Mouse (Mus musculus): ENCODE results near the gene St6galnac4. TPM values are rescaled to one million over a fixed set of nuclear protein-coding genes. Genes with fewer than 3 reads are reported as not detected.

St6galnac4 gene
- polyA plus RNA-seq, 1 experiment from 2014 or later, result 26.0 TPM

GRCm38 (mm10) chr2:32589213-32589795 is 2.4 kb downstream of the St6galnac4 start:
- no peak overlapping the region for H3K4me3 ChIP-seq (ENCODE audit: low read depth, low read length)
- ATAC-seq (replicated peaks; ENCODE audit: low FRiP score) (no peak), DNase-seq (ENCODE audit: low spot score) (no peak)
- H3K4me2 ChIP-seq, result peak overlapping the region; percentile 32
- 0 out of 2 replicates have a peak overlapping the region, but pooled peaks have one; percentile 6 for H3K9ac ChIP-seq (ENCODE audit: low read depth, low read length)
- H3K4me1 ChIP-seq (replicated peaks; ENCODE audit: control insufficient read depth, insufficient read depth, low read length), result peaks cover 13% of the 10 kb centered on the region
- 79% methylated on average over 11 of the region's 11 CpGs for WGBS
- no peaks in the 10 kb centered on the region for H3K9me3 ChIP-seq (ENCODE audit: control insufficient read depth, low read length)
- peaks cover 9% of the 10 kb centered on the region for H3K36me3 ChIP-seq (ENCODE audit: control insufficient read depth, insufficient read depth, low read length)
- H3K27me3 ChIP-seq (replicated peaks; ENCODE audit: control insufficient read depth, insufficient read depth, low read length), result no peaks in the 10 kb centered on the region
- no peak overlapping the region for H3K27ac ChIP-seq (ENCODE audit: low read depth, low read length)

DNA sequence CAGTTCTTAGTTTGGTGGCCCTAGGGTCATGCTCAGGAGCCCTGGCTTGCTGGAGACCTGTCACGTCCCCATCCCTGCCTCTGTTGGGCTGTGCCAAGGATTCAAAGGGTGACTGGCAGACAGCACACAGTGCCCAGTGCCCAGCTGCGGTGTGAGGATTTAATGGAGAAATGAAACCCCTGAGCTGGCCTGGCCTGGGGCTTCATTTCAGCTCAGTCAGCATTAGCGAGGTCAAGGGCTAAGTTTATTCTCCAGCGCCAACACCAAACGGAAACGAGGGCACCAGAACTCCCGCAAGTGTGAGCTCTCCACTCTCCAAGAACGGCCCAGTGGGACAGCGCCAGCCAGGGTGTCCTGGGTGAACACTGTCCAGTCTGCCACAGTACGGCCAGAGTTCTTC is 3.3 kb downstream of the St6galnac4 start:
- no peak overlapping the region for H3K9ac ChIP-seq (ENCODE audit: low read depth, low read length)
- H3K4me1 ChIP-seq (replicated peaks; ENCODE audit: control insufficient read depth, insufficient read depth, low read length), result peaks cover 13% of the 10 kb centered on the region
- H3K27ac ChIP-seq (ENCODE audit: low read depth, low read length), result no peak overlapping the region
- no peaks in the 10 kb centered on the region for H3K9me3 ChIP-seq (ENCODE audit: control insufficient read depth, low read length)
- 79% methylated on average over 10 of the region's 10 CpGs for WGBS
- no peaks in the 10 kb centered on the region for H3K27me3 ChIP-seq (replicated peaks; ENCODE audit: control insufficient read depth, insufficient read depth, low read length)
- ATAC-seq (replicated peaks; ENCODE audit: low FRiP score) (no peak), DNase-seq (ENCODE audit: low spot score) (no peak)
- no peak overlapping the region for H3K4me2 ChIP-seq
- H3K36me3 ChIP-seq (ENCODE audit: control insufficient read depth, insufficient read depth, low read length), result peaks cover 13% of the 10 kb centered on the region
- H3K4me3 ChIP-seq (ENCODE audit: low read depth, low read length), result no peak overlapping the region

- no peak overlapping the region for H3K4me3 ChIP-seq (ENCODE audit: low read depth, low read length)
- 84% methylated on average over 6 of the region's 6 CpGs for WGBS
- no peak for ATAC-seq (replicated peaks; ENCODE audit: low FRiP score)
Observed at GRCm38 (mm10) chr2:32591249-32591648, 4.4 kb downstream of the St6galnac4 start.

DNA sequence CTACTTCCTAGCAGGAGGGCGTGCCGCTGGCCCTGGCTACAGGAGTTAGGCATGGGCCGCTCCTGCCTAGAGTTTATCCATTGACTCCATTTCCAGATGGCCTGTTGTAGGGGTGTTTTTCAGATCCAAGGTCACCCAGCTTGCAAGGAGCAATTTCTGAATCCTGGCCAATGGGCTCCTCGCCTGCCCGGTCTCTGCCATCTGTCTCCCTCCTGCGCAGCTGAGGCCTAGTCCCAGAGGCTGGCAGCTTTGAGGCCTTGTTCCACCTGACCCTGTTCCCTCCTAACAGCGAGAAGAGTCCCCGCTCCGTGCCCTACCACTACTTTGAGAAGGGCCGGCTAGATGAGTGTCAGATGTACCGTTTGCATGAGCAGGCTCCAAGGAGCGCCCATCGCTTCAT is 9.8 kb downstream of the St6galnac4 start:
- Histone ChIP-seq H3K9me3 (ENCODE audit: control insufficient read depth, low read length) (no peaks in the 10 kb centered on the region), H3K4me1 (replicated peaks; ENCODE audit: control insufficient read depth, insufficient read depth, low read length) (peaks cover 6% of the 10 kb centered on the region), H3K4me2 (no peak overlapping the region), H3K4me3 (ENCODE audit: low read depth, low read length) (no peak overlapping the region), H3K36me3 (ENCODE audit: control insufficient read depth, insufficient read depth, low read length) (peaks cover 19% of the 10 kb centered on the region), H3K27me3 (replicated peaks; ENCODE audit: control insufficient read depth, insufficient read depth, low read length) (no peaks in the 10 kb centered on the region), H3K9ac (ENCODE audit: low read depth, low read length) (no peak overlapping the region), H3K27ac (ENCODE audit: low read depth, low read length) (no peak overlapping the region)
- 93% methylated on average over 13 of the region's 13 CpGs for WGBS
- no peak for DNase-seq (ENCODE audit: low spot score)
- no peak for ATAC-seq (replicated peaks; ENCODE audit: low FRiP score)

More at GRCm38 (mm10) chr2:32591249-32591648, 4.4 kb downstream of the St6galnac4 start:
- H3K9ac ChIP-seq (ENCODE audit: low read depth, low read length), result no peak overlapping the region
- H3K36me3 ChIP-seq (ENCODE audit: control insufficient read depth, insufficient read depth, low read length), result peaks cover 21% of the 10 kb centered on the region
- H3K27me3 ChIP-seq (replicated peaks; ENCODE audit: control insufficient read depth, insufficient read depth, low read length), result no peaks in the 10 kb centered on the region
- no peak overlapping the region for H3K27ac ChIP-seq (ENCODE audit: low read depth, low read length)
- no peaks in the 10 kb centered on the region for H3K9me3 ChIP-seq (ENCODE audit: control insufficient read depth, low read length)
- H3K4me2 ChIP-seq, result no peak overlapping the region
- DNase-seq (ENCODE audit: low spot score), result no peak
- peaks cover 12% of the 10 kb centered on the region for H3K4me1 ChIP-seq (replicated peaks; ENCODE audit: control insufficient read depth, insufficient read depth, low read length)

DNA sequence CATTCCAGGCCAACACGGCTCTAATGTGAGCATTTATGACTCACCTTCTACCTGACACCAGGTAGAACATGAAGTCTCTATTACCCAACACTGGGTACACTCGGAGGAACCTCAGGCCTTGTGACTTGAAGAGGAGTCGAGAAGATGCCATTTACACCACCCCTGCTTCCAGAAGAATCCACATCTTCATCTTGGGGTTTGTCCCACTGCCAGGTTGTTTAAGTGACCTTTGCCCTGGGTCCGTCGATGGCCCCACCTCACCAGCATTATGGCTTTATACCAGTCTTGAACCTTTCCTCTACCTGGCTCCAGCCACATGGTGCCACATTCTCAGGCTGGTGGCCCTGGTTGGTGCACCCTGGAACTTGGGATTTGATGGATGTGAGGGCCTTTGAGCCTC is 10.4 kb downstream of the St6galnac4 start:
- Histone ChIP-seq H3K9ac (ENCODE audit: low read depth, low read length) (no peak overlapping the region), H3K4me1 (replicated peaks; ENCODE audit: control insufficient read depth, insufficient read depth, low read length) (peaks cover 11% of the 10 kb centered on the region), H3K27me3 (replicated peaks; ENCODE audit: control insufficient read depth, insufficient read depth, low read length) (no peaks in the 10 kb centered on the region), H3K36me3 (ENCODE audit: control insufficient read depth, insufficient read depth, low read length) (peaks cover 19% of the 10 kb centered on the region), H3K4me3 (ENCODE audit: low read depth, low read length) (no peak overlapping the region), H3K27ac (ENCODE audit: low read depth, low read length) (no peak overlapping the region), H3K4me2 (no peak overlapping the region), H3K9me3 (ENCODE audit: control insufficient read depth, low read length) (no peaks in the 10 kb centered on the region)
- no peak for ATAC-seq (replicated peaks; ENCODE audit: low FRiP score)
- WGBS, result 77% methylated on average over 5 of the region's 5 CpGs
- no peak for DNase-seq (ENCODE audit: low spot score)

DNA sequence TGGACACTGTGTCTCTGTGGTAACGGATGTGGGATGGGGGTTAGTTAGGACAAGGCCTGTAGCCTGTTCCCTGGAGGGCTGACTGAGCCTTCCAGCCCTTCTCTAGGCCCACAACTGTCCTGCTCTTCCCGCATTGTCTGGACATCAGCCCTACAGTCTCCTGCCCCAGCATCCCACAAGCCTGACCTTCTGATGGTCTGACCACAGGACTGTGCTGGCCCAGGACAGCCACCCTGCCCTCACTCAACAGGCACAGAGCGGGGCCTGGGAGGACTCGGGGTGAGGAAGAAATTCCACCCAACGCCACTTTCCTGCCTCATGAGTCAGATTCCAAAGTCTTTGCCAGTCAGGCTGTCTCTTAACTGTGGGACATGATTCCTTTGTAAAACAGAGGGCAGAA is 10.8 kb downstream of the St6galnac4 start:
- DNase-seq (ENCODE audit: low spot score), result no peak
- ATAC-seq (replicated peaks; ENCODE audit: low FRiP score), result no peak
- WGBS, result 87% methylated on average over 5 of the region's 5 CpGs
- H3K4me3 ChIP-seq (ENCODE audit: low read depth, low read length), result no peak overlapping the region
- H3K9ac ChIP-seq (ENCODE audit: low read depth, low read length), result no peak overlapping the region
- no peaks in the 10 kb centered on the region for H3K9me3 ChIP-seq (ENCODE audit: control insufficient read depth, low read length)
- no peak overlapping the region for H3K27ac ChIP-seq (ENCODE audit: low read depth, low read length)
- H3K36me3 ChIP-seq (ENCODE audit: control insufficient read depth, insufficient read depth, low read length), result peaks cover 19% of the 10 kb centered on the region
- H3K27me3 ChIP-seq (replicated peaks; ENCODE audit: control insufficient read depth, insufficient read depth, low read length), result no peaks in the 10 kb centered on the region
- H3K4me2 ChIP-seq, result no peak overlapping the region
- H3K4me1 ChIP-seq (replicated peaks; ENCODE audit: control insufficient read depth, insufficient read depth, low read length), result peaks cover 16% of the 10 kb centered on the region

GRCm38 (mm10) chr2:32598506-32598905 is 11.6 kb downstream of the St6galnac4 start:
- ATAC-seq (replicated peaks; ENCODE audit: low FRiP score) (no peak), DNase-seq (ENCODE audit: low spot score) (no peak)
- Histone ChIP-seq H3K27ac (ENCODE audit: low read depth, low read length) (no peak overlapping the region), H3K36me3 (ENCODE audit: control insufficient read depth, insufficient read depth, low read length) (peaks cover 17% of the 10 kb centered on the region), H3K4me3 (ENCODE audit: low read depth, low read length) (no peak overlapping the region), H3K9ac (ENCODE audit: low read depth, low read length) (no peak overlapping the region), H3K27me3 (replicated peaks; ENCODE audit: control insufficient read depth, insufficient read depth, low read length) (no peaks in the 10 kb centered on the region), H3K4me1 (replicated peaks; ENCODE audit: control insufficient read depth, insufficient read depth, low read length) (peaks cover 16% of the 10 kb centered on the region), H3K4me2 (no peak overlapping the region), H3K9me3 (ENCODE audit: control insufficient read depth, low read length) (no peaks in the 10 kb centered on the region)
- WGBS, result 85% methylated on average over 8 of the region's 8 CpGs

DNA sequence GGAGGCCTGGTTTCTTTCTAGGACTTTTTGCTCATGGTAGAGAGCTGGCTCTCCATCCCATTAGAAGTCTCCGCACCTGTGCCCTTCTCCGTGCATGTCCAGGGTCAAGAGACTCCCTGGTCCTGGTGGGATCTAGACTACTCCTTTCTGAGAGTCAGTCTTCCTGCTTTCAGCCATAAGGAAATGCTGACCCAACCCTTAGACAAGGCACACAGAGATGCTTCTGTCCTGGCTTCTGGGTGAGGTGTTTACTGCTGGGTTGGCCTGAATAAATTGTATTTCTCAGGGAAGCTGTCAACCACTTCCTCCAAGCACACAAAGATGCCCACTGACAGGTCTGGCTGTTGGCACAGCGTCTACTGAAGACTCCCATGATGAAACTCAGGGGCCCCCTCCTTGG is 12.5 kb downstream of the St6galnac4 start, which contains the start of gene St6galnac6:
TSS of gene St6galnac6 (plus strand) at position 301 of the 400 bp plus-strand sequence.
- Histone ChIP-seq H3K4me1 (replicated peaks; ENCODE audit: control insufficient read depth, insufficient read depth, low read length) (peaks cover 18% of the 10 kb centered on the region), H3K27ac (ENCODE audit: low read depth, low read length) (no peak within 1 kb of the TSS), H3K36me3 (ENCODE audit: control insufficient read depth, insufficient read depth, low read length) (peaks cover 11% of the 10 kb centered on the region), H3K4me2 (no peak within 1 kb of the TSS), H3K4me3 (ENCODE audit: low read depth, low read length) (no peak within 1 kb of the TSS), H3K9ac (ENCODE audit: low read depth, low read length) (no peak within 1 kb of the TSS), H3K9me3 (ENCODE audit: control insufficient read depth, low read length) (no peaks in the 10 kb centered on the region), H3K27me3 (replicated peaks; ENCODE audit: control insufficient read depth, insufficient read depth, low read length) (no peaks in the 10 kb centered on the region)
- no peak for ATAC-seq (replicated peaks; ENCODE audit: low FRiP score)
- 78% methylated on average over 3 of the region's 3 CpGs for WGBS
- DNase-seq (ENCODE audit: low spot score), result no peak

DNA sequence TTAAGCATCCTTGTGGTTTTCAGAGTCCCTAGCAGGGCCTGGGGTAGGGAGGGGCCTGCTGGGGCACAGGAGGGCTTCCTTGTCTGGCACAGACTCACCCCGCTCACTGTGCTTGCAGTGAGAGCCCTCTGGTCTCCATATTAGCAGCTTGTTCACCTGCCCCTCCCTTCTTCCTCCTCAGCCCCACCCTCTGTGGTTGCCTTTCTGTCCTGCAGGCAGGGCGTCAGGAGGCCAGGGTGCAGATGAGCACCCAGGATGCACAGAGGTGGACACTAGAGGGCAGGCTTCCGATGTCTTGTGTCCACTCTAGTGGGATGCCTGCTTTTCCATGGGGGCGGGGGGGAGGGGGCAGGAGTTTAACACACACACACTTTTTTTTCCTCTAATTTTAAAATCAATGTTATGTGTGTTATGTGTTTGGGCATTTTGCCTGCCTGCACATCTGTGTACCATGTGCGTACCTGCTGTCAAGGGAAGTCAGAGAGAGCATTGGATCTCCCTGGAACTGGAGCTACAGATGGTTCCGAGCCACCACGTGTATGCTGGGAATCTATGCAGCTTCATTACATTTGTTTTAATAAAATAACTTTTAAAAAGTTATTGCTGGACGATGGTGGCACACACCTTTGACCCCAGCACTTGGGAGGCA is 14.6 kb downstream of the St6galnac4 start:
- no peak overlapping the region for H3K27ac ChIP-seq (ENCODE audit: low read depth, low read length)

More for the DNA sequence above, 14.6 kb downstream of the St6galnac4 start:
- peak; percentile 62 for DNase-seq (ENCODE audit: low spot score)
- H3K4me1 ChIP-seq (replicated peaks; ENCODE audit: control insufficient read depth, insufficient read depth, low read length), result peaks cover 23% of the 10 kb centered on the region
- no peak overlapping the region for H3K4me3 ChIP-seq (ENCODE audit: low read depth, low read length)
- H3K9me3 ChIP-seq (ENCODE audit: control insufficient read depth, low read length), result no peaks in the 10 kb centered on the region
- H3K4me2 ChIP-seq, result peak overlapping the region; percentile 39
- no peaks in the 10 kb centered on the region for H3K27me3 ChIP-seq (replicated peaks; ENCODE audit: control insufficient read depth, insufficient read depth, low read length)
- ATAC-seq (replicated peaks; ENCODE audit: low FRiP score), result peak; percentile 78
- H3K9ac ChIP-seq (ENCODE audit: low read depth, low read length), result no peak overlapping the region
- no peaks in the 10 kb centered on the region for H3K36me3 ChIP-seq (ENCODE audit: control insufficient read depth, insufficient read depth, low read length)
- 36% methylated on average over 8 of the region's 8 CpGs for WGBS

All from liver, embryonic 11.5 days (tissue).